Mouse (Mus musculus): Measurements from ENCODE around the gene Mafg.

GRCm38 (mm10) chr11:120659509-120660300 is 26.3 kb upstream of the Mafg start:
- TF ChIP-seq NELFE (IDR thresholded peaks at IDR 0.05; ENCODE audit: low read depth, low read length) (no peak), EP300 (IDR thresholded peaks at IDR 0.05; ENCODE audit: low read depth in 1 of 2, low read length in 2 of 2) (no peak), MAX (IDR thresholded peaks at IDR 0.05; ENCODE audit: low read length) (no peak), POLR2A (IDR thresholded peaks at IDR 0.05; ENCODE audit: control insufficient read depth in 1 of 2, insufficient read depth in 1 of 2, low read depth in 1 of 2, low read length in 2 of 2, poor library complexity in 1 of 2) (no peak)
